Mouse (Mus musculus): Measurements from ENCODE around the gene Cep41.

Cep41 gene

GRCm38 (mm10) chr6:30693350-30693991, at the start of gene Cep41:
TSS of gene Cep41 (minus strand) at chr6:30693749.
- peak; percentile 93 for DNase-seq

GRCm38 (mm10) chr6:30739177-30739747, 45.7 kb upstream of the Cep41 start:
- DNase-seq = no peak

- DNase-seq = no peak
Measured at GRCm38 (mm10) chr6:30738464-30739006, 45.0 kb upstream of the Cep41 start.

GRCm38 (mm10) chr6:30737548-30738463, 44.3 kb upstream of the Cep41 start:
- peak; percentile 66 for DNase-seq

- DNase-seq = peak; percentile 70
Measured at GRCm38 (mm10) chr6:30736864-30737547, 43.5 kb upstream of the Cep41 start.

GRCm38 (mm10) chr6:30736372-30736762, 42.8 kb upstream of the Cep41 start:
- DNase-seq = no peak

- no peak for DNase-seq
Measured at GRCm38 (mm10) chr6:30735728-30736371, 42.3 kb upstream of the Cep41 start.

- DNase-seq = no peak
Measured at GRCm38 (mm10) chr6:30734988-30735727, 41.6 kb upstream of the Cep41 start.

GRCm38 (mm10) chr6:30734465-30734864, 40.9 kb upstream of the Cep41 start:
- DNase-seq = no peak

GRCm38 (mm10) chr6:30732571-30733130, 39.1 kb upstream of the Cep41 start:
- DNase-seq = no peak

GRCm38 (mm10) chr6:30730301-30730971, 36.9 kb upstream of the Cep41 start:
- DNase-seq = no peak

DNA sequence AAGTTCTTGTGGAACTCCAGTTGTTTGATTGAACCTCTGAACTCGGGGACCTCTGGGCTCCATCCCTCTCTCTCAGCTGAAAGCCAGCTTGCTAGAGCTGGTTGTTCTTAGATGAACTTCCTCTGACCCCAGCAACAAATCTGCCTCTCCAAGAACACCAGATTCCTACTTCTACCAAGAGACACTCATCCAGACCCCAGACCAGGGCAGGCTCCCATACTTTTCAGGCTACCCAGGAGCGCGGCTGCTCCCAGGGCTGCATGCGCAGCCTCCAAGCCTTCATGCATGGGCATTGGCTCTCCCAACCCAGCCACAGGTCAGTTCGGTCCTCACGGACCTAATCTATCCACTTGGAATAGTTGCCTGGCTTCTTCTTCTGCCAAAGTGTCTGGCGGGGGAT, 29.8 kb upstream of the Cep41 start, which contains the start of gene Mest:
TSS of gene Mest (plus strand) at position 217 of the 400 bp plus-strand sequence.
- DNase-seq = no peak

DNA sequence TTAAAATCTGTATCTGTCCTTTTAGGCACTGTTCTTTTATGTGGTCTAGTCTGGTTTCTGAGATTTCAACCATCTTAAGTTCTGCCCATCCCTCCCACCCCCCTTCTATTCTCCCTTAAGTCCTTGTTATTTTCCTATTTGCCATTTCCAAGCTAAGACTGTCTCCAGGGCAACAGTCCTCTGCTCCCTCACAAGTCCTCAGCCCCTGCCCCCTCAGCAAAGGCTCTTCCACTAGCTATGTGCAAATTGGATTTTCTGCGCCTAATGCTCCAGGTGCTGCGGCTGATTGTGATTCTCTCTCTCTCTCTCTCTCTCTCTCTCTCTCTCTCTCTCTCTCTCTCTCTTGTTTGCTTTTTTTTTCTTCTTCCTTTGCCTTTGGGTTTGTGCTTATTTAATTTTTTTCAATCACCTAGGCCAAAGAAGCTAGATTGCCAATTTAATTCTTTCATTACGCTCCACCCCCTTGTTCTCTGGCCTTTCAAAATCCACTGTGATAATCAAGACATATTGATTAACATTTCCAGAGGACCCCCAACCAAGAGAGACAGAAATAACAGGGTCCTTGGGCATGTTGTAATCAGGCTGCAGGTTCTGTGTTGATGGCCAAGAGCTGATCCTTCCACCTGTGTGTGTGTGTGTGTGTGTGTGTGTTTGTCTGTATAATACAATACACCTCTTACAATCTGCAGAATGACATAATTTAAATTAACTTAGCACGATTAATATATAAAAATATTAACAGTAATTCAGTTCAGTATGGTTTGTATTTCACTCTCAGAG, 29.0 kb upstream of the Cep41 start:
- no peak for DNase-seq

DNA sequence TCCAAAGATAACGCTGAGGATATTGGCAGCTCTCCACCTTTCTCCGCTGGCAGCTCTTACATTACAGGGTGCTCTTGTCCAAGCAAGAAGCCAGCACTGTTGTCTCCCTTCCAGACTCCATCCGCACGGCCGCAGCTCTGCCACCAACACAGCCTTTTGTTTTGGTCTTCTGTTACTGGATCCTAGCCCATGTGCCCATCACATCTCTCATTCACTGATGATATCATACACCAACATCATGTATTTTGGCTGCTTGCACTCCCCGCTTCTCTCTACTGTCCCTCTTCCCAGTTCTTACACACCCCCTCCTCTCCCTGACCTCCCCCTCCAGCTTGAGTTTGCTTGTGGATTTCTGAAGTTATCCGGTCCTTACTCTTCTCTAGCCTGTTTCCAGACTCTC, 23.2 kb upstream of the Cep41 start:
- no peak for DNase-seq

GRCm38 (mm10) chr6:30714891-30715471, 21.4 kb upstream of the Cep41 start:
- DNase-seq = no peak

GRCm38 (mm10) chr6:30713896-30714295, 20.3 kb upstream of the Cep41 start:
- no peak for DNase-seq

GRCm38 (mm10) chr6:30713455-30713854, 19.9 kb upstream of the Cep41 start:
- DNase-seq = no peak

GRCm38 (mm10) chr6:30712484-30712883, 18.9 kb upstream of the Cep41 start:
- DNase-seq = no peak

GRCm38 (mm10) chr6:30711365-30711763, 17.8 kb upstream of the Cep41 start:
- no peak for DNase-seq

All from liver (tissue).